9 mouse cellular contexts compared by ENCODE assay signal in genomic region chr6:89239511-89239910, GRCm38 (mm10).
A peak's percentile ranks its signal among the peaks of the same experiment; 100 is the strongest.
DNase-seq lines count a peak whose midpoint lies in the region; ATAC-seq lines count a peak whose summit lies in the region.
"Had no signal": no experiment of that assay in that cellular context is flagged by ENCODE, and none has a peak within 500 bp of the region (broad histone marks: within the 10 kb centered on the region; RNA-seq: fewer than 3 reads in every experiment).

No protein-coding gene starts in this region.

- ATAC-seq in hindbrain, embryonic 16.5 days: 0 out of 2 replicates have a peak, but pooled peaks have one; percentile 6
- ATAC-seq in neural tube, embryonic 13.5 days (ENCODE audit: low read depth): no peak

- no peaks in the 10 kb centered on the region for H3K9me3 ChIP-seq in hindbrain, embryonic 16.5 days (ENCODE audit: control insufficient read depth, low read length)
- H3K9me3 ChIP-seq in neural tube, embryonic 13.5 days: no peaks in the 10 kb centered on the region

- no peaks in the 10 kb centered on the region for H3K36me3 ChIP-seq in hindbrain, embryonic 16.5 days (ENCODE audit: control insufficient read depth, insufficient read depth, low read length)
- H3K36me3 ChIP-seq in neural tube, embryonic 13.5 days: no peaks in the 10 kb centered on the region

- H3K27me3 ChIP-seq in hindbrain, embryonic 16.5 days (replicated peaks; ENCODE audit: control insufficient read depth, insufficient read depth, low read length): no peaks in the 10 kb centered on the region
- H3K27me3 ChIP-seq in neural tube, embryonic 13.5 days: peaks cover 16% of the 10 kb centered on the region; the same call in 1 of the 2 replicates

- H3K4me3 ChIP-seq in hindbrain, embryonic 16.5 days (ENCODE audit: low read length): no peak overlapping the region
- no peak overlapping the region for H3K4me3 ChIP-seq in neural tube, embryonic 13.5 days

- H3K27ac ChIP-seq in hindbrain, embryonic 16.5 days (ENCODE audit: low read depth, low read length): peak overlapping the region; percentile 76
- H3K27ac ChIP-seq in neural tube, embryonic 13.5 days (replicated peaks): peak overlapping the region; percentile 42; the same call in 1 of the 2 replicates
- H3K27ac ChIP-seq: macrophage had no signal

- no peak overlapping the region for H3K4me2 ChIP-seq in hindbrain, embryonic 16.5 days (ENCODE audit: low read length)
- no peak overlapping the region for H3K4me2 ChIP-seq in neural tube, embryonic 13.5 days

- WGBS in hindbrain, embryonic 16.5 days: 39% methylated on average over 8 of the region's 8 CpGs
- WGBS in neural tube, embryonic 13.5 days: 41% methylated on average over 8 of the region's 8 CpGs

- peaks cover 49% of the 10 kb centered on the region for H3K4me1 ChIP-seq in hindbrain, embryonic 16.5 days (ENCODE audit: control insufficient read depth, insufficient read depth, low read depth, low read length)
- H3K4me1 ChIP-seq in neural tube, embryonic 13.5 days (replicated peaks): peaks cover 73% of the 10 kb centered on the region

- DNase-seq in layer of hippocampus, postnatal 36 days: peak; percentile 21 to 29
- DNase-seq in layer of hippocampus, postnatal 25 days (ENCODE audit: extremely low spot score in 1 of 2, low spot score in 1 of 2): no peak
- peak; percentile 70 for DNase-seq in adrenal gland, postnatal 25 days
- DNase-seq in gastrocnemius, postnatal 10 days: peak; percentile 86
- no peak for DNase-seq in T-cell, adult 2 months (ENCODE audit: low spot score)
- DNase-seq in embryo, embryonic 10 days (ENCODE audit: low spot score): no peak

- peak overlapping the region; percentile 47; the same call in 1 of the 2 replicates for H3K9ac ChIP-seq in hindbrain, embryonic 16.5 days (ENCODE audit: low read depth, low read length)
- 0 out of 2 replicates have a peak overlapping the region, but pooled peaks have one; percentile 31 for H3K9ac ChIP-seq in neural tube, embryonic 13.5 days

Comparison
In these comparisons a context has a peak if more than half of its experiments do, and no peak if none do; other contexts are left out.
1. DNase-seq: peak in layer of hippocampus, postnatal 36 days (2 of 2), adrenal gland, postnatal 25 days (single experiment) and gastrocnemius, postnatal 10 days (single experiment); none in layer of hippocampus, postnatal 25 days (0 of 2), T-cell, adult 2 months (single experiment) and embryo, embryonic 10 days (single experiment).